Mouse (Mus musculus) left cerebral cortex, postnatal 14 days (tissue): ENCODE measurements at regions not wholly inside any gene's neighbourhood (a gene's known extent, or its start where the extent isn't known, plus 50 kb on each side); places are given as distances from the start of the nearest gene placed in this dataset.
A peak's percentile ranks its signal among the peaks of the same experiment; 100 is the strongest.

Experiments
- DNase-seq, 2 experiments: peaks; one replicate each; pipeline ENCODE4 v3.0.0; 2021 to 2022; ENCODE audit warnings: low spot score in 2 of 2, mixed read lengths in 1 of 2
- intact Hi-C: fragments of 180-260 bp; cut with DNase I; formaldehyde crosslinking; loops from one replicate; pipeline ENCODE4 v1.15.1; 2025

GRCm38 (mm10) chr15:56202552-56202951 lies 1274.9 kb downstream of the Slc22a22 start:
- intact Hi-C loops: no loop called here
- no peak for DNase-seq

- no peak for DNase-seq
- intact Hi-C loops: no loop called here
Observed at GRCm38 (mm10) chr15:56199336-56199735, 1278.1 kb downstream of the Slc22a22 start.

- intact Hi-C loops: no loop called here
- peak in 1 of 2 experiments; percentile 22 for DNase-seq
Observed at GRCm38 (mm10) chr15:56197425-56198201, 1279.8 kb downstream of the Slc22a22 start.

- DNase-seq: no peak
Observed at GRCm38 (mm10) chr15:56166236-56166635, 1311.2 kb downstream of the Slc22a22 start.

DNA sequence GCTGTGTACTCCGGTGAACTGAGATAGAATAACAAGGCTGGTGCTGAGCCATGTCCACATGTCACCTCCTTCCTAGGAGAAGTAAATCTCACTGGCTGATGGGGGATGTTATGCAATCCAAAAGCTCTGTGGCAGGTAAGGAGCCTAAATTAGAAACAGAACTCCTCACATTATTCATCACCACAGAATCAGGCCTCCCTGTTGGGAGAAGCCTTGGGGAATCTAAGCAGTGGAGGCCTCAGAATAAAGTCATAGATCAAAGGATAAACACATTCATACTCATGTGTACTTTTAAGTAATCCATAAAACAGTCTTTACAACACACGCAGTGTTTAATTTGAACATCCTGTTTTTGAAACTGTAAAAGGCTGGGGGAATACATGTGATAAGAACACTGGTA lies 1318.7 kb downstream of the Slc22a22 start:
- no peak for DNase-seq
- intact Hi-C loops: no loop called here

More at GRCm38 (mm10) chr15:56166236-56166635, 1311.2 kb downstream of the Slc22a22 start:
- intact Hi-C loops: no loop called here

DNA sequence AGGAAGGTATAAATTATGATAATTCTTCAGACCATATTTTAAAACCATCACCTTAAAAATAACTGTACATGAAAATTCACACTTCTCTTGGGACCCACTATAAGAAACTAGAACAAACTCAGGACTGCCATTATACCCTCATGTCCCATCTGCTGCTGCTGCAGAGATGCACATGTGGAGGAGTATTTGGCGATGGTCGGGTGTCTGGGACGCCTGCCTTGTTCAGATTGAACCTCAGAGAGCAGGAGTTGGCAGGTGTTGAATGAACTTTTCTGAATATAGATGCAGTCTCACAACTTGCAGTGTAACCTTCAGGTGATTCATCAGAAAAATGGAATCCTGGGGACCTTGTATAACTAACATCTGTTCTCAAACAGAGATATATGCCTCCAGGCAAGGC lies 1338.0 kb downstream of the Slc22a22 start:
- peak in 1 of 2 experiments; percentile 63 for DNase-seq
- intact Hi-C loops: no loop called here

GRCm38 (mm10) chr15:56136420-56136970 lies 1340.9 kb downstream of the Slc22a22 start:
- intact Hi-C loops: no loop called here
- DNase-seq: no peak

DNA sequence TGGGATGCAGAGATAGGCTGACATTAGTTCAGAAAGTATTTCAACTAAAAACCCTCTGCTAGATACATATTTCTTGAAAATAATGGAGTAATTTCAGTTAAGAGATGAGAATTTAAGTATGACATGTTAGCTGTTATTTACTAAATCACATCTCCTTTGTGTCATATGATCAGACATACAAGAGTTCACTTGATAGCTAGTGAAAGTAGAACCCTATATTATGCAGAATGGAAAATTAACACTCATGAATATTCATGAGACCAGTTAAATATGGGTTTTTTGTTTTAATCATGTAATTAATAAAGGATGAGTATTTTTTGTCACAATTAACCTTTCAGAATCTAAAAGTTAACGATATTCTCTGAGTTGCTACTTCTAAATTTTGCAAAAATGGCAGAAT lies 1349.4 kb downstream of the Slc22a22 start:
- intact Hi-C loops: no loop called here
- DNase-seq: no peak

GRCm38 (mm10) chr15:56119287-56120065 lies 1357.9 kb downstream of the Slc22a22 start:
- intact Hi-C loops: no loop called here
- no peak for DNase-seq

DNA sequence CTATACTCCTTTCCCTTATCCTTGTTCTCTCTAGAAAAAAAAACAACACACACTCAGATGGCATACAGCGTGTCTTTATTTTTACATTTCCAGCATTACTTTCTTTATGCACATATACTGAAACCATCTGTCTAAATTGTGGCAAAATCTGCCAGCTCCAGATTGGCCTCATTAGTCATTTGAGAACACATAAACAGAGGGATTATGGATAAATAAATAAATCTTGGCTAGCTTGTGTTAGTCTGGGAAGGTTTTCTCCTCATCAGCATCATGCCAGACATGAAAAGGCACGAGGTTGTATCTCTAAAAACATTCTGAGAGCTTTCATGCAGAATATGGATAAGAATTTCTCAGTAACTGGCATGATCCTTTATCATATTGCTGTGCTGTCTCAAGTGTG lies 1369.1 kb downstream of the Slc22a22 start:
- intact Hi-C loops: no loop called here
- DNase-seq: peak; percentile 18 to 28

GRCm38 (mm10) chr15:56107719-56108118 lies 1369.7 kb downstream of the Slc22a22 start:
- intact Hi-C loops: no loop called here
- no peak for DNase-seq

- no peak for DNase-seq
- intact Hi-C loops: no loop called here
Observed at GRCm38 (mm10) chr15:56100133-56100735, 1377.2 kb downstream of the Slc22a22 start.

GRCm38 (mm10) chr15:56077838-56078567 lies 1399.4 kb downstream of the Slc22a22 start:
- no peak for DNase-seq
- intact Hi-C loops: no loop called here

- DNase-seq: no peak
- intact Hi-C loops: no loop called here
Observed at GRCm38 (mm10) chr15:56077081-56077480, 1400.3 kb downstream of the Slc22a22 start.

GRCm38 (mm10) chr15:56076680-56077079 lies 1400.7 kb downstream of the Slc22a22 start:
- DNase-seq: no peak
- intact Hi-C loops: no loop called here

- no peak for DNase-seq
- intact Hi-C loops: loop anchor here (5.0 kb wide), 4 partner anchors 268 to 1438 kb away; no protein-coding TSS in a partner anchor
Observed at GRCm38 (mm10) chr15:56069511-56069910, 1407.9 kb downstream of the Slc22a22 start.

GRCm38 (mm10) chr15:56067214-56067613 lies 1410.2 kb downstream of the Slc22a22 start:
- intact Hi-C loops: loop anchor here (5.0 kb wide), 4 partner anchors 270 to 1440 kb away; no protein-coding TSS in a partner anchor
- DNase-seq: no peak

DNA sequence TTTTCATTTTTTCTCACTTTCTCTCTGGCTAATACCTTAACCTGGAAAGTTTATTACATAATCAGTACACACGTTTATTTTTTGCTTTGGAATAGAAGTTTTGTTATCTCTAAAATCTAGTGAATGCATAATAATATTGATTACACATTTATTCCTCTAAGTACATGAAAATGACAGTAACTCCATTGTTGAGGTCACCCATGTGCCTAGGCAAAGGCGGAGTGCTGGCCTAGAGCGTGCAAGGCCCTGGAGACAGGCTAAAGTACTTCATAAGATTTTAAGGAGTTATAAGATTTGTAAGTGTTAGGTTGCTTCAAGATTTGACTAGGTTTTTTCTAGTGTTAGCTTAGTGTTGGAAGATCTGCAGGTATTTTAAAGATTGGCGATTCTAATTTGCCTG lies 1410.9 kb downstream of the Slc22a22 start:
- no peak for DNase-seq
- intact Hi-C loops: loop anchor here (5.0 kb wide), 4 partner anchors 271 to 1441 kb away; no protein-coding TSS in a partner anchor
